Mouse (Mus musculus): ENCODE results near the gene Syt5. TPM values are rescaled to one million over a fixed set of nuclear protein-coding genes. Genes with fewer than 3 reads are reported as not detected.

Syt5 gene
- polyA plus RNA-seq, 1 experiment = not detected

GRCm38 (mm10) chr7:4497271-4497903 is 50.0 kb downstream of the Syt5 start:
- Histone ChIP-seq H3K27ac (replicated peaks; ENCODE audit: low read depth, low read length) (peak overlapping the region; percentile 66), H3K4me3 (ENCODE audit: insufficient read depth, low read depth, low read length) (no peak overlapping the region), H3K4me1 (ENCODE audit: control insufficient read depth, insufficient read depth, insufficient read length, low read length) (peaks cover 37% of the 10 kb centered on the region)

- Histone ChIP-seq H3K4me1 (ENCODE audit: control insufficient read depth, insufficient read depth, insufficient read length, low read length) (peaks cover 42% of the 10 kb centered on the region), H3K27ac (replicated peaks; ENCODE audit: low read depth, low read length) (no peak overlapping the region)
Measured at GRCm38 (mm10) chr7:4496468-4496867, 50.9 kb downstream of the Syt5 start.

GRCm38 (mm10) chr7:4493991-4494390 is 53.4 kb downstream of the Syt5 start:
- Histone ChIP-seq H3K27ac (replicated peaks; ENCODE audit: low read depth, low read length) (peak overlapping the region; percentile 80), H3K4me1 (ENCODE audit: control insufficient read depth, insufficient read depth, insufficient read length, low read length) (peaks cover 37% of the 10 kb centered on the region), H3K4me3 (ENCODE audit: insufficient read depth, low read depth, low read length) (no peak overlapping the region)

More at GRCm38 (mm10) chr7:4496468-4496867, 50.9 kb downstream of the Syt5 start:
- no peak overlapping the region for H3K4me3 ChIP-seq (ENCODE audit: insufficient read depth, low read depth, low read length)

- H3K27ac ChIP-seq (replicated peaks; ENCODE audit: low read depth, low read length) = peak overlapping the region; percentile 96
- peaks cover 25% of the 10 kb centered on the region for H3K4me1 ChIP-seq (ENCODE audit: control insufficient read depth, insufficient read depth, insufficient read length, low read length)
- 0 out of 2 replicates have a peak overlapping the region, but pooled peaks have one; percentile 2 for H3K4me3 ChIP-seq (ENCODE audit: insufficient read depth, low read depth, low read length)
Measured at GRCm38 (mm10) chr7:4492284-4493224, 54.8 kb downstream of the Syt5 start.

- Histone ChIP-seq H3K4me1 (ENCODE audit: control insufficient read depth, insufficient read depth, insufficient read length, low read length) (peaks cover 21% of the 10 kb centered on the region), H3K27ac (replicated peaks; ENCODE audit: low read depth, low read length) (peak overlapping the region; percentile 96), H3K4me3 (ENCODE audit: insufficient read depth, low read depth, low read length) (0 out of 2 replicates have a peak overlapping the region, but pooled peaks have one; percentile 5)
Measured at GRCm38 (mm10) chr7:4491308-4491707, 56.0 kb downstream of the Syt5 start.

Other genes with a start within 250 kb of the Syt5 start
- not detected in 2 replicates for gene Ncr1, start 209.8 kb downstream of the Syt5 start, polyA plus RNA-seq (2012; ENCODE audit: insufficient read depth, insufficient read length, missing spikeins)
- gene Gp6, start 149.8 kb downstream of the Syt5 start, polyA plus RNA-seq (2012; ENCODE audit: insufficient read depth, insufficient read length, missing spikeins) = not detected in 2 replicates
- gene Rdh13, start 101.9 kb downstream of the Syt5 start, polyA plus RNA-seq (2012; ENCODE audit: insufficient read depth, insufficient read length, missing spikeins) = 15.1 and 29.0 TPM in 2 replicates
- 2.2 and 2.3 TPM in 2 replicates for gene Eps8l1, start 86.9 kb downstream of the Syt5 start, polyA plus RNA-seq (2012; ENCODE audit: insufficient read depth, insufficient read length, missing spikeins)
- 32.9 and 42.2 TPM in 2 replicates for gene Ppp1r12c, start 45.9 kb downstream of the Syt5 start, polyA plus RNA-seq (2012; ENCODE audit: insufficient read depth, insufficient read length, missing spikeins)
- 25.6 and 40.1 TPM in 2 replicates for gene Tnnt1, start 31.2 kb downstream of the Syt5 start, polyA plus RNA-seq (2012; ENCODE audit: insufficient read depth, insufficient read length, missing spikeins)
- not detected in 2 replicates for gene Tnni3, start 23.3 kb downstream of the Syt5 start, polyA plus RNA-seq (2012; ENCODE audit: insufficient read depth, insufficient read length, missing spikeins)
- gene Dnaaf3, start 15.1 kb downstream of the Syt5 start, polyA plus RNA-seq (2012; ENCODE audit: insufficient read depth, insufficient read length, missing spikeins) = not detected in 2 replicates
- gene Ptprh, start 56.5 kb upstream of the Syt5 start, polyA plus RNA-seq (2012; ENCODE audit: insufficient read depth, insufficient read length, missing spikeins) = not detected in 2 replicates
- gene Tmem86b, start 83.9 kb upstream of the Syt5 start, polyA plus RNA-seq (2012; ENCODE audit: insufficient read depth, insufficient read length, missing spikeins) = 1.0 and 2.2 TPM in 2 replicates
- 31.0 and 46.4 TPM in 2 replicates for gene Ppp6r1, start 111.5 kb upstream of the Syt5 start, polyA plus RNA-seq (2012; ENCODE audit: insufficient read depth, insufficient read length, missing spikeins)
- gene Hspbp1, start 137.5 kb upstream of the Syt5 start, polyA plus RNA-seq (2012; ENCODE audit: insufficient read depth, insufficient read length, missing spikeins) = 21.7 and 23.6 TPM in 2 replicates
- gene Brsk1, start 143.1 kb upstream of the Syt5 start, polyA plus RNA-seq (2012; ENCODE audit: insufficient read depth, insufficient read length, missing spikeins) = 0.63 TPM in 2 replicates
- gene Tmem150b, start 177.7 kb upstream of the Syt5 start, polyA plus RNA-seq (2012; ENCODE audit: insufficient read depth, insufficient read length, missing spikeins) = not detected in 2 replicates
- 20.0 and 25.7 TPM in 2 replicates for gene Kmt5c, start 192.6 kb upstream of the Syt5 start, polyA plus RNA-seq (2012; ENCODE audit: insufficient read depth, insufficient read length, missing spikeins)
- 7.9 and 17.6 TPM in 2 replicates for gene Cox6b2, start 205.6 kb upstream of the Syt5 start, polyA plus RNA-seq (2012; ENCODE audit: insufficient read depth, insufficient read length, missing spikeins)
- gene Fam71e2, start 223.8 kb upstream of the Syt5 start, polyA plus RNA-seq (2012; ENCODE audit: insufficient read depth, insufficient read length, missing spikeins) = not detected in 2 replicates
- gene Il11, start 235.3 kb upstream of the Syt5 start, polyA plus RNA-seq (2012; ENCODE audit: insufficient read depth, insufficient read length, missing spikeins) = not detected in 2 replicates
- not detected in 2 replicates for gene Tmem190, start 235.4 kb upstream of the Syt5 start, polyA plus RNA-seq (2012; ENCODE audit: insufficient read depth, insufficient read length, missing spikeins)
- gene Tmem238, start 242.1 kb upstream of the Syt5 start, polyA plus RNA-seq (2012; ENCODE audit: insufficient read depth, insufficient read length, missing spikeins) = 17.0 and 23.3 TPM in 2 replicates
- gene Rpl28, start 245.3 kb upstream of the Syt5 start, polyA plus RNA-seq (2012; ENCODE audit: insufficient read depth, insufficient read length, missing spikeins) = 347 and 411 TPM in 2 replicates